Mouse (Mus musculus): Measurements from ENCODE around the gene Eif4g1. TPM values are rescaled to one million over a fixed set of nuclear protein-coding genes. Genes with fewer than 3 reads are reported as not detected.
A peak's percentile ranks its signal among the peaks of the same experiment; 100 is the strongest.

The Eif4g1 gene
- polyA plus RNA-seq, 1 experiment, result 96.5 TPM

- Histone ChIP-seq H3K4me3 (ENCODE audit: insufficient read depth, low read depth, low read length) (peak within 1 kb of the TSS; percentile 64), H3K27ac (ENCODE audit: insufficient read depth, low read depth, low read length) (no peak within 1 kb of the TSS), H3K4me1 (ENCODE audit: control insufficient read depth, insufficient read depth, low read length) (peaks cover 12% of the 10 kb centered on the region)
- TF ChIP-seq POLR2A (IDR thresholded peaks at IDR 0.05; ENCODE audit: insufficient read depth, low read depth, low read length) (no peak), CTCF (IDR thresholded peaks at IDR 0.05; ENCODE audit: insufficient read depth, low read depth, low read length) (no peak)
- WGBS, result 12% methylated on average over 45 of the region's 45 CpGs
Observed at GRCm38 (mm10) chr16:20733731-20734730, 65.9 kb downstream of the Eif4g1 start, which contains the start of gene Thpo. Thpo (minus strand) TSS chr16:20734511.

- H3K4me3 ChIP-seq (ENCODE audit: insufficient read depth, low read depth, low read length), result no peak overlapping the region
- H3K27ac ChIP-seq (ENCODE audit: insufficient read depth, low read depth, low read length), result no peak overlapping the region
- WGBS, result 85% methylated on average over 5 of the region's 5 CpGs
Observed at GRCm38 (mm10) chr16:20735651-20736050, 67.5 kb downstream of the Eif4g1 start.

GRCm38 (mm10) chr16:20736168-20736567, 68.1 kb downstream of the Eif4g1 start:
- TF ChIP-seq CTCF (IDR thresholded peaks at IDR 0.05; ENCODE audit: insufficient read depth, low read depth, low read length), result no peak
- no peak for TF ChIP-seq POLR2A (IDR thresholded peaks at IDR 0.05; ENCODE audit: insufficient read depth, low read depth, low read length)
- H3K4me3 ChIP-seq (ENCODE audit: insufficient read depth, low read depth, low read length), result no peak overlapping the region
- H3K27ac ChIP-seq (ENCODE audit: insufficient read depth, low read depth, low read length), result no peak overlapping the region
- H3K4me1 ChIP-seq (ENCODE audit: control insufficient read depth, insufficient read depth, low read length), result peaks cover 12% of the 10 kb centered on the region
- WGBS, result 94% methylated on average over 7 of the region's 7 CpGs

More at GRCm38 (mm10) chr16:20735651-20736050, 67.5 kb downstream of the Eif4g1 start:
- H3K4me1 ChIP-seq (ENCODE audit: control insufficient read depth, insufficient read depth, low read length), result peaks cover 12% of the 10 kb centered on the region
- no peak for TF ChIP-seq CTCF (IDR thresholded peaks at IDR 0.05; ENCODE audit: insufficient read depth, low read depth, low read length)
- no peak for TF ChIP-seq POLR2A (IDR thresholded peaks at IDR 0.05; ENCODE audit: insufficient read depth, low read depth, low read length)

GRCm38 (mm10) chr16:20736823-20737222, 68.7 kb downstream of the Eif4g1 start:
- H3K4me3 ChIP-seq (ENCODE audit: insufficient read depth, low read depth, low read length), result no peak overlapping the region
- WGBS, result 93% methylated on average over 5 of the region's 5 CpGs
- H3K27ac ChIP-seq (ENCODE audit: insufficient read depth, low read depth, low read length), result no peak overlapping the region
- peaks cover 12% of the 10 kb centered on the region for H3K4me1 ChIP-seq (ENCODE audit: control insufficient read depth, insufficient read depth, low read length)
- TF ChIP-seq POLR2A (IDR thresholded peaks at IDR 0.05; ENCODE audit: insufficient read depth, low read depth, low read length) (no peak), CTCF (IDR thresholded peaks at IDR 0.05; ENCODE audit: insufficient read depth, low read depth, low read length) (no peak)

GRCm38 (mm10) chr16:20739845-20740244, 71.7 kb downstream of the Eif4g1 start:
- Histone ChIP-seq H3K4me1 (ENCODE audit: control insufficient read depth, insufficient read depth, low read length) (no peaks in the 10 kb centered on the region), H3K4me3 (ENCODE audit: insufficient read depth, low read depth, low read length) (no peak overlapping the region), H3K27ac (ENCODE audit: insufficient read depth, low read depth, low read length) (no peak overlapping the region)
- WGBS, result 91% methylated on average over 9 of the region's 9 CpGs
- TF ChIP-seq POLR2A (IDR thresholded peaks at IDR 0.05; ENCODE audit: insufficient read depth, low read depth, low read length) (no peak), CTCF (IDR thresholded peaks at IDR 0.05; ENCODE audit: insufficient read depth, low read depth, low read length) (no peak)

Other genes starting within 250 kb of the Eif4g1 start
- 577 and 578 TPM in 2 replicates for gene Abcc5, start 241.9 kb upstream of the Eif4g1 start, polyA plus RNA-seq (2012; ENCODE audit: insufficient read depth, insufficient read length, low replicate concordance, missing spikeins)
- gene Eif2b5, start 169.5 kb upstream of the Eif4g1 start, polyA plus RNA-seq (2012; ENCODE audit: insufficient read depth, insufficient read length, low replicate concordance, missing spikeins), result not detected in 2 replicates
- 115 TPM in 1 of 2 replicates, not detected in the other for gene Dvl3, start 151.3 kb upstream of the Eif4g1 start, polyA plus RNA-seq (2012; ENCODE audit: insufficient read depth, insufficient read length, low replicate concordance, missing spikeins)
- gene Ap2m1, start 132.8 kb upstream of the Eif4g1 start, polyA plus RNA-seq (2012; ENCODE audit: insufficient read depth, insufficient read length, low replicate concordance, missing spikeins), result 512 and 992 TPM in 2 replicates
- gene Abcf3, start 119.7 kb upstream of the Eif4g1 start, polyA plus RNA-seq (2012; ENCODE audit: insufficient read depth, insufficient read length, low replicate concordance, missing spikeins), result not detected in 2 replicates
- gene Vwa5b2, start 78.8 kb upstream of the Eif4g1 start, polyA plus RNA-seq (2012; ENCODE audit: insufficient read depth, insufficient read length, low replicate concordance, missing spikeins), result not detected in 2 replicates
- not detected in 2 replicates for gene Eef1akmt4, start 56.7 kb upstream of the Eif4g1 start, polyA plus RNA-seq (2012; ENCODE audit: insufficient read depth, insufficient read length, low replicate concordance, missing spikeins)
- not detected in 2 replicates for gene Gm49333, start 56.7 kb upstream of the Eif4g1 start, polyA plus RNA-seq (2012; ENCODE audit: insufficient read depth, insufficient read length, low replicate concordance, missing spikeins)
- gene Alg3, start 56.6 kb upstream of the Eif4g1 start, polyA plus RNA-seq (2012; ENCODE audit: insufficient read depth, insufficient read length, low replicate concordance, missing spikeins), result not detected in 2 replicates
- not detected in 2 replicates for gene Camk2n2, start 47.0 kb upstream of the Eif4g1 start, polyA plus RNA-seq (2012; ENCODE audit: insufficient read depth, insufficient read length, low replicate concordance, missing spikeins)
- gene Ece2, start 38.5 kb upstream of the Eif4g1 start, polyA plus RNA-seq (2012; ENCODE audit: insufficient read depth, insufficient read length, low replicate concordance, missing spikeins), result not detected in 2 replicates
- 1,015 TPM in 1 of 2 replicates, not detected in the other for gene Psmd2, start 16.7 kb upstream of the Eif4g1 start, polyA plus RNA-seq (2012; ENCODE audit: insufficient read depth, insufficient read length, low replicate concordance, missing spikeins)
- gene Fam131a, start 24.9 kb downstream of the Eif4g1 start, polyA plus RNA-seq (2012; ENCODE audit: insufficient read depth, insufficient read length, low replicate concordance, missing spikeins), result not detected in 2 replicates
- gene Polr2h, start 49.4 kb downstream of the Eif4g1 start, polyA plus RNA-seq (2012; ENCODE audit: insufficient read depth, insufficient read length, low replicate concordance, missing spikeins), result not detected in 2 replicates
- not detected in 2 replicates for gene Clcn2, start 49.4 kb downstream of the Eif4g1 start, polyA plus RNA-seq (2012; ENCODE audit: insufficient read depth, insufficient read length, low replicate concordance, missing spikeins)
- gene Chrd, start 64.8 kb downstream of the Eif4g1 start, polyA plus RNA-seq (2012; ENCODE audit: insufficient read depth, insufficient read length, low replicate concordance, missing spikeins), result not detected in 2 replicates
- not detected in 2 replicates for gene Thpo, start 66.2 kb downstream of the Eif4g1 start, polyA plus RNA-seq (2012; ENCODE audit: insufficient read depth, insufficient read length, low replicate concordance, missing spikeins)